Mouse (Mus musculus) megakaryocyte, embryonic 14.5 days (primary cell): ENCODE measurements at regions not wholly inside any gene's neighbourhood (a gene's known extent, or its start where the extent isn't known, plus 50 kb on each side); places are given as distances from the start of the nearest gene placed in this dataset.

Experiments used
- H3K27me3 ChIP-seq: replicated peaks from 2 replicates; pipeline ENCODE3; 2012; ENCODE audit warnings: inconsistent platforms
- H3K36me3 ChIP-seq: replicated peaks from 2 replicates; pipeline ENCODE3; 2012; ENCODE audit warnings: low read length, inconsistent platforms, mixed read lengths
- H3K4me1 ChIP-seq: 2 replicates; pipeline ENCODE4 v1.6.1; 2012; ENCODE audit warnings: inconsistent platforms
- H3K4me3 ChIP-seq: replicated peaks from 2 replicates; pipeline ENCODE3; 2012; ENCODE audit warnings: moderate library complexity, mild to moderate bottlenecking, inconsistent platforms
- H3K9me3 ChIP-seq: 2 replicates; pipeline ENCODE4 v1.6.1; 2012; ENCODE audit warnings: inconsistent platforms
- FLI1 ChIP-seq: IDR thresholded peaks from 2 replicates; pipeline ENCODE4 v1.6.1; 2012; ENCODE audit warnings: low read length, inconsistent platforms, mixed read lengths
- GATA1 ChIP-seq: IDR thresholded peaks from 3 replicates; pipeline ENCODE4 v1.6.1; 2012; ENCODE audit warnings: mixed read lengths, low read length, inconsistent platforms, borderline replicate concordance

- TF ChIP-seq FLI1 (no peak), GATA1 (no peak)
- Histone ChIP-seq H3K9me3 (no peaks in the 10 kb centered on the region), H3K36me3 (no peaks in the 10 kb centered on the region), H3K4me3 (no peak overlapping the region), H3K4me1 (no peaks in the 10 kb centered on the region), H3K27me3 (peaks cover 66% of the 10 kb centered on the region)
These were observed 97.2 kb upstream of the Nfe2l3 start for GRCm38 (mm10) chr6:51335314-51335713.

DNA sequence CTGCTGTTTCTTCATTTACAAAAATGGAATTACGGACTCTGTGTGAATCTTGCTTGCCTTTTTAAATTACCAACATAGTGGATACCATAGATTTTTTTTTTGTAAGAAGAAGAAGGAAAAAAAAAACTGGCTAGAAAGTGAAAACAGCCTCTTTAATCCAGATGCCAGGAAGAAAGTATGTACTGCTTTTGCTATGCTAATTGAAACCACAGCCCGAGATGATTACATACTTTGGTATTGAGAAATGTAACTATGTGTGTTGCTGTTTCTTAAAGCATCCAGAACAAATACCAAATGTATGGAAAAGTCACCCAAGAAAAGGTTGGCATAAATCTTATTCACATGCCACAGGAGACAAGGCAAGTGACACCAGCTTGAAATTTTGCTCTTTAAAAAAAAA, 93.2 kb upstream of the Nfe2l3 start:
- Histone ChIP-seq H3K4me3 (no peak overlapping the region), H3K36me3 (no peaks in the 10 kb centered on the region), H3K27me3 (peaks cover 59% of the 10 kb centered on the region), H3K4me1 (no peaks in the 10 kb centered on the region), H3K9me3 (no peaks in the 10 kb centered on the region)
- TF ChIP-seq FLI1, result no peak

DNA sequence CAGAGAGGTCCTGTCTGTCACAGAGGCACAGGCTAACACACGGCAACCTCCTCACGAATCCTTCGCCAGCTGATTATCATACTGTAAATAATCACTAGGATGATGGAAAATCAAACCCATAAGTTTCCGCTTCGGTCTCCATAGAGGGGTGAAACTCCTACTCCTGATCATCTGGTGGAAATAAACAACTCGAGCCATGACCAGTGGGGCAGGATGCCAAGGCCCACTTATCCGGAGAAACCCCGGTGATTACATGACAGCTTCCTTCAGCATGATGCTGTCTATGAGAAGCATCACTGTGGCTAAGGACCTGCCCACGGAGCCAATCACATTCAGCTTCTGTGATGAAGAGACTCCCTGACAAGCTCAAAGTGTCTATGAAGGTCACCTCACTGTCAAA, 84.7 kb upstream of the Nfe2l3 start:
- H3K36me3 ChIP-seq, result no peaks in the 10 kb centered on the region
- H3K27me3 ChIP-seq, result peaks cover 58% of the 10 kb centered on the region
- H3K9me3 ChIP-seq, result peaks cover 9% of the 10 kb centered on the region; the same call in 1 of the 2 replicates
- TF ChIP-seq GATA1, result no peak
- TF ChIP-seq FLI1, result no peak
- H3K4me1 ChIP-seq, result no peaks in the 10 kb centered on the region
- no peak overlapping the region for H3K4me3 ChIP-seq

DNA sequence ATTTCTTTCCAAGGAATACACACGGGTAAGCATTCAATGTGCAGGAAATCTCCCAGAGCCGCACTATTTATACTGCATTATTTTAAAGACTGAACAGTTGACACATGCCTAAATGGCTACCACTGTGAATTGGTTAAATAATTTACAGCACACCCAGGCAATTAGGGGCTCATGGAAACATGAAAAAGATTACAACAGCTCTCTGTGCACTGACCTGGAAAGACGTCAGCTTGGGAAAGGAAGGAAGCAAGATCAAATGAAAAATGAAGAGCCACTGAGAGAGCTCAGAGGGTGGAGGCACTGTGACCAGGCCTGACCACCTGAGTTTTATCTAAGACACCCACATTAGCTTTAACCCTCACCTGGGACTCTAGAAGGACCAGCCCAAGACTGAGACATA, 82.7 kb upstream of the Nfe2l3 start:
- Histone ChIP-seq H3K27me3 (peaks cover 59% of the 10 kb centered on the region), H3K4me3 (no peak overlapping the region), H3K4me1 (no peaks in the 10 kb centered on the region), H3K9me3 (peaks cover 9% of the 10 kb centered on the region; the same call in 1 of the 2 replicates), H3K36me3 (no peaks in the 10 kb centered on the region)
- TF ChIP-seq FLI1, result no peak
- no peak for TF ChIP-seq GATA1

DNA sequence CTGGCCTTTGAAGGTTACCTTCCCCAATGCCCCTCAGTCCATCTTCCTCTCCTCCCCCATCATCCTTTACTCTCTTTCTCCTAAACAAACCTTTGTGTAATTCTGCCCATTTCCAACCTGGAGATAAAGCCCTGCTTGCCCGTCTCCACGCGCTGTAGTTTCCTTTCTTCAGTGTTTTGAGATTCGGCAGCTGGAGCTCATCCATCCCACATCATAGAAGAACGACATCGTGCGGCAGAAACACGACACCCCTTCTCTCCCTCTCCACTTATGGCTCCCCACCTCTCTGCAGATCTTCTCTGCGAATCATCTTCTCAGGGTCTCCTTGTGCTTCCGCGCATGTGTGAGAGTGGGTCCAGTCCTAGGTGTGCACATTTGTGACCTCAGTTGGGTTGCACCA, 77.4 kb upstream of the Nfe2l3 start:
- TF ChIP-seq FLI1 (no peak), GATA1 (no peak)
- 0 out of 2 replicates have a peak, but pooled peaks cover 5% of the 10 kb centered on the region for H3K9me3 ChIP-seq
- H3K27me3 ChIP-seq, result peaks cover 68% of the 10 kb centered on the region
- no peak overlapping the region for H3K4me3 ChIP-seq
- H3K4me1 ChIP-seq, result no peaks in the 10 kb centered on the region
- H3K36me3 ChIP-seq, result no peaks in the 10 kb centered on the region

DNA sequence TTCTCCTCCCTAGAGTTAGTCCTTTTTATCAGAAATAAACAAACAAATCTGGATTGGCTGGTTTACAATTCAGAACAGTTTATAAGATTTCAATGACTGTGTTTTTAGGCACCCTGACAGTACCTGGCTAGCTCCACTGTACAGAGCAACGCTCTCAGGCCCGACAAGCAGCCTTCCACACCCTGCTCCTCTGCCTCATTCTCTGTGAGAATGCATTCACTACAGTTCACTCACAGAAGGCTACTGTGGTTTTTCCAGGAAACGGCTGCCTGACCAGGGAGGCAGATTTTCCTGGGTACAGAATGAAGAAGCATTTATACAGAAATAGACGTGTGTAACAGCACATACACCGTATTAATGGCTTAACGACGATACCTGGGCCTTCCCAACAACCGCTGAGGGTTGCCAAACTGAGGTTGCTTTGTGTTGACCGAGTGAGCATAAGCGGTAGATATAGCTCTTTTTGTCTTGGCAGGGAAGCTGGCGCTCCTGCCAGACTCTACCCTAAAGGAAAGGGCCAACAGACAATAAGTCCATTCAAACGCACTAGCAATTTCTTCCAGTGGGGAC, 70.8 kb upstream of the Nfe2l3 start:
- peaks cover 17% of the 10 kb centered on the region for H3K4me1 ChIP-seq
- H3K9me3 ChIP-seq, result no peaks in the 10 kb centered on the region
- H3K36me3 ChIP-seq, result no peaks in the 10 kb centered on the region
- H3K27me3 ChIP-seq, result peaks cover 87% of the 10 kb centered on the region
- TF ChIP-seq GATA1 (no peak), FLI1 (no peak)
- no peak overlapping the region for H3K4me3 ChIP-seq

- TF ChIP-seq GATA1 (no peak), FLI1 (no peak)
- Histone ChIP-seq H3K36me3 (no peaks in the 10 kb centered on the region), H3K4me1 (peaks cover 17% of the 10 kb centered on the region), H3K27me3 (peaks cover 84% of the 10 kb centered on the region), H3K9me3 (peaks cover 4% of the 10 kb centered on the region; the same call in 1 of the 2 replicates), H3K4me3 (peak overlapping the region; percentile 70)
These were observed 69.8 kb upstream of the Nfe2l3 start for GRCm38 (mm10) chr6:51362475-51363226.

DNA sequence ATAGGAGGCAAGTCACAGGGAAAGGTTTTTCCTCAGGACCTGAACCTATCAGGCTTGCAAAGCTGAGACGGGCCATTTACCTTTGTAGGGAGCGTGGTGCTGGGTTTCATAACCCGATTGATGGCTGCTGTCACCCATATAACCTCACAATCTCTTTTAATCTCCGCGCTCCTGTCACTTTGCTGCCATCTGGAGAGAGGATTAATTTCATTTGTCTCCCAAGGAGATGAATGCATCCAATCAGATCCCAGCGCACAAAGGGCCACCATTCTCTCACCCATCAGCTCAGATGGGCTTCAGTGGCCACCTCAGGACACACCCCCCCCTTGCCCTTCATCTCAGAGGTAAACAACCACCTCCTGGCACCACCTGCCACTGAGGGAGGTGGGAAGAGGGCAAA, 67.7 kb upstream of the Nfe2l3 start:
- H3K9me3 ChIP-seq, result peaks cover 7% of the 10 kb centered on the region; the same call in 1 of the 2 replicates
- H3K4me3 ChIP-seq, result no peak overlapping the region
- TF ChIP-seq GATA1, result no peak
- no peak for TF ChIP-seq FLI1
- H3K36me3 ChIP-seq, result no peaks in the 10 kb centered on the region
- H3K4me1 ChIP-seq, result peaks cover 17% of the 10 kb centered on the region
- peaks cover 79% of the 10 kb centered on the region for H3K27me3 ChIP-seq

- Histone ChIP-seq H3K36me3 (no peaks in the 10 kb centered on the region), H3K27me3 (peaks cover 68% of the 10 kb centered on the region), H3K4me3 (no peak overlapping the region), H3K9me3 (peaks cover 7% of the 10 kb centered on the region; the same call in 1 of the 2 replicates), H3K4me1 (no peaks in the 10 kb centered on the region)
- no peak for TF ChIP-seq GATA1
- TF ChIP-seq FLI1, result no peak
These were observed 62.7 kb upstream of the Nfe2l3 start for GRCm38 (mm10) chr6:51369771-51370170.

- H3K9me3 ChIP-seq, result peaks cover 6% of the 10 kb centered on the region; the same call in 1 of the 2 replicates
- no peak overlapping the region for H3K4me3 ChIP-seq
- TF ChIP-seq GATA1, result no peak
- no peak for TF ChIP-seq FLI1
- no peaks in the 10 kb centered on the region for H3K4me1 ChIP-seq
- peaks cover 54% of the 10 kb centered on the region for H3K27me3 ChIP-seq
- H3K36me3 ChIP-seq, result no peaks in the 10 kb centered on the region
These were observed 60.1 kb upstream of the Nfe2l3 start for GRCm38 (mm10) chr6:51372357-51372756.

- H3K9me3 ChIP-seq, result no peaks in the 10 kb centered on the region
- TF ChIP-seq FLI1 (no peak), GATA1 (no peak)
- no peak overlapping the region for H3K4me3 ChIP-seq
- peaks cover 12% of the 10 kb centered on the region for H3K4me1 ChIP-seq
- H3K27me3 ChIP-seq, result peaks cover 55% of the 10 kb centered on the region
- no peaks in the 10 kb centered on the region for H3K36me3 ChIP-seq
These were observed 54.0 kb upstream of the Nfe2l3 start for GRCm38 (mm10) chr6:51378436-51378835.
